Mouse (Mus musculus) embryonic facial prominence, embryonic 12.5 days (tissue): Measurements from ENCODE around the gene Hlcs. TPM values are rescaled to one million over a fixed set of nuclear protein-coding genes. Genes with fewer than 3 reads are reported as not detected.
"Not testable (repeated sequence)": the region's sequence is repeated elsewhere in the genome, so short reads cannot be mapped to it uniquely, and the experiment has no call there.

Experiments
- ATAC-seq: fragments of 200-750 bp; cut with Nextera tagmentation; 2 replicates; pipeline ENCODE4 v1.8.0; 2017; ENCODE audit not compliant: insufficient number of reproducible peaks, insufficient read depth, low FRiP score, low TSS enrichment
- H3K27ac ChIP-seq: fragments of 300-500 bp; sonication (generic); 2 replicates; pipeline ENCODE4 v1.5.1; 2016; ENCODE audit warnings: mild to moderate bottlenecking
- H3K27me3 ChIP-seq: fragments of 300-500 bp; sonication (generic); 2 replicates; pipeline ENCODE4 v1.6.1; 2016; ENCODE audit warnings: mild to moderate bottlenecking, moderate library complexity
- H3K36me3 ChIP-seq: fragments of 300-500 bp; sonication (generic); 2 replicates; pipeline ENCODE4 v1.6.1; 2016; ENCODE audit warnings: mild to moderate bottlenecking
- H3K4me1 ChIP-seq: fragments of 300-500 bp; sonication (generic); 2 replicates; pipeline ENCODE4 v1.6.1; 2016
- H3K4me2 ChIP-seq: fragments of 300-500 bp; sonication (generic); replicated peaks from 2 replicates; pipeline ENCODE4 v1.6.1; 2016; ENCODE audit warnings: mild to moderate bottlenecking, moderate library complexity
- H3K4me3 ChIP-seq: fragments of 300-500 bp; sonication (generic); 2 replicates; pipeline ENCODE4 v1.5.1; 2016; ENCODE audit warnings: mild to moderate bottlenecking
- H3K9ac ChIP-seq: fragments of 300-500 bp; sonication (generic); 2 replicates; pipeline ENCODE4 v1.6.1; 2016; ENCODE audit warnings: mild to moderate bottlenecking, moderate library complexity
- H3K9me3 ChIP-seq: fragments of 300-500 bp; sonication (generic); 2 replicates; pipeline ENCODE4 v1.6.1; 2016; ENCODE audit warnings: mild to moderate bottlenecking, moderate library complexity
- WGBS: fragments of 180-500 bp; shearing (Covaris S2); methylation state at CpG from one replicate; pipeline ENCODE4 v1.1.7; 2016; 5-methylcytosine and 5-hydroxymethylcytosine counted together
- polyA plus RNA-seq: library from polyadenylated mRNA; unstranded; fragments of >200 nt; fragmentation: Nextera tagmentation; extraction: Ambion mirVana; gene quantifications from 2 replicates; pipeline ENCODE4 v1.2.1, GENCODE M21; 2016

The Hlcs gene
- polyA plus RNA-seq, 1 experiment from 2014 or later = 12.1 TPM

GRCm38 (mm10) chr16:94347080-94347731 lies 33.8 kb upstream of the Hlcs start:
- no peaks in the 10 kb centered on the region for H3K9me3 ChIP-seq
- no peaks in the 10 kb centered on the region for H3K27me3 ChIP-seq
- H3K4me3 ChIP-seq = no peak overlapping the region
- no peak for ATAC-seq
- H3K36me3 ChIP-seq = no peaks in the 10 kb centered on the region
- H3K27ac ChIP-seq = no peak overlapping the region
- 0 out of 2 replicates have a peak, but pooled peaks cover 3% of the 10 kb centered on the region for H3K4me1 ChIP-seq
- H3K4me2 ChIP-seq = no peak overlapping the region
- H3K9ac ChIP-seq = no peak overlapping the region
- WGBS = 73% methylated on average over 7 of the region's 7 CpGs

GRCm38 (mm10) chr16:94345733-94346132 lies 32.4 kb upstream of the Hlcs start:
- no peak overlapping the region for H3K4me3 ChIP-seq
- no peak overlapping the region for H3K9ac ChIP-seq
- 98% methylated on average over 1 of the region's 1 CpGs for WGBS
- ATAC-seq = no peak
- no peaks in the 10 kb centered on the region for H3K27me3 ChIP-seq
- no peak overlapping the region for H3K4me2 ChIP-seq
- H3K4me1 ChIP-seq = 0 out of 2 replicates have a peak, but pooled peaks cover 3% of the 10 kb centered on the region
- H3K27ac ChIP-seq = no peak overlapping the region
- no peaks in the 10 kb centered on the region for H3K36me3 ChIP-seq
- H3K9me3 ChIP-seq = no peaks in the 10 kb centered on the region

- H3K4me3 ChIP-seq = not testable (repeated sequence)
- 89% methylated on average over 22 of the region's 22 CpGs for WGBS
These were observed 26.1 kb upstream of the Hlcs start for GRCm38 (mm10) chr16:94339164-94340160.

GRCm38 (mm10) chr16:94335656-94336055 lies 22.3 kb upstream of the Hlcs start:
- 24% methylated on average over 5 of the region's 5 CpGs for WGBS
- Histone ChIP-seq H3K9me3 (no peaks in the 10 kb centered on the region; the same call in 1 of the 2 replicates), H3K9ac (no peak overlapping the region), H3K4me3 (no peak overlapping the region), H3K27me3 (peaks cover 5% of the 10 kb centered on the region; the same call in 1 of the 2 replicates), H3K27ac (no peak overlapping the region), H3K36me3 (no peaks in the 10 kb centered on the region), H3K4me1 (no peaks in the 10 kb centered on the region), H3K4me2 (no peak overlapping the region)
- ATAC-seq = no peak

More at GRCm38 (mm10) chr16:94339164-94340160, 26.1 kb upstream of the Hlcs start:
- not testable (repeated sequence) for H3K27ac ChIP-seq, H3K4me1 ChIP-seq, H3K27me3 ChIP-seq, H3K9ac ChIP-seq, H3K4me2 ChIP-seq, H3K36me3 ChIP-seq, H3K9me3 ChIP-seq, ATAC-seq

GRCm38 (mm10) chr16:94331886-94332252 lies 18.5 kb upstream of the Hlcs start:
- Histone ChIP-seq H3K4me1 (peaks cover 20% of the 10 kb centered on the region; the same call in 1 of the 2 replicates), H3K4me2 (no peak overlapping the region), H3K27ac (no peak overlapping the region), H3K4me3 (no peak overlapping the region), H3K27me3 (peaks cover 37% of the 10 kb centered on the region), H3K9ac (no peak overlapping the region), H3K36me3 (no peaks in the 10 kb centered on the region), H3K9me3 (no peaks in the 10 kb centered on the region; the same call in 1 of the 2 replicates)
- WGBS = 63% methylated on average over 5 of the region's 5 CpGs
- no peak for ATAC-seq

GRCm38 (mm10) chr16:94331233-94331885 lies 18.0 kb upstream of the Hlcs start:
- no peak overlapping the region for H3K4me2 ChIP-seq
- no peaks in the 10 kb centered on the region for H3K36me3 ChIP-seq
- H3K27ac ChIP-seq = no peak overlapping the region
- 83% methylated on average over 9 of the region's 9 CpGs for WGBS
- no peaks in the 10 kb centered on the region; the same call in 1 of the 2 replicates for H3K9me3 ChIP-seq
- no peak overlapping the region for H3K9ac ChIP-seq
- peaks cover 20% of the 10 kb centered on the region; the same call in 1 of the 2 replicates for H3K4me1 ChIP-seq
- no peak overlapping the region for H3K4me3 ChIP-seq
- H3K27me3 ChIP-seq = peaks cover 41% of the 10 kb centered on the region
- ATAC-seq = no peak

- Histone ChIP-seq H3K36me3 (no peaks in the 10 kb centered on the region), H3K4me3 (no peak overlapping the region), H3K27me3 (peaks cover 41% of the 10 kb centered on the region), H3K4me2 (no peak overlapping the region), H3K9ac (no peak overlapping the region), H3K27ac (no peak overlapping the region), H3K9me3 (no peaks in the 10 kb centered on the region; the same call in 1 of the 2 replicates), H3K4me1 (peaks cover 20% of the 10 kb centered on the region; the same call in 1 of the 2 replicates)
- WGBS = 56% methylated on average over 5 of the region's 5 CpGs
- ATAC-seq = 0 out of 2 replicates have a peak, but pooled peaks have one; percentile 31
These were observed 17.1 kb upstream of the Hlcs start for GRCm38 (mm10) chr16:94330429-94330828.

GRCm38 (mm10) chr16:94328881-94329867 lies 15.8 kb upstream of the Hlcs start:
- H3K4me3 ChIP-seq = peak overlapping the region; percentile 44
- H3K27me3 ChIP-seq = peaks cover 42% of the 10 kb centered on the region
- no peaks in the 10 kb centered on the region; the same call in 1 of the 2 replicates for H3K9me3 ChIP-seq
- H3K9ac ChIP-seq = no peak overlapping the region
- H3K4me1 ChIP-seq = peaks cover 20% of the 10 kb centered on the region; the same call in 1 of the 2 replicates
- no peaks in the 10 kb centered on the region for H3K36me3 ChIP-seq
- no peak for ATAC-seq
- whole genome bisulfite sequencing = 9% methylated on average over 25 of the region's 25 CpGs
- no peak overlapping the region for H3K27ac ChIP-seq
- H3K4me2 ChIP-seq = peak overlapping the region; percentile 78

GRCm38 (mm10) chr16:94327781-94328711 lies 14.7 kb upstream of the Hlcs start, which contains the start of gene Ripply3:
Ripply3 (plus strand) TSS chr16:94328420.
- H3K9ac ChIP-seq = peak within 1 kb of the TSS; percentile 43; the same call in 1 of the 2 replicates
- peaks cover 20% of the 10 kb centered on the region; the same call in 1 of the 2 replicates for H3K4me1 ChIP-seq
- H3K9me3 ChIP-seq = no peaks in the 10 kb centered on the region; the same call in 1 of the 2 replicates
- no peak for ATAC-seq
- peaks cover 41% of the 10 kb centered on the region for H3K27me3 ChIP-seq
- H3K4me3 ChIP-seq = peak within 1 kb of the TSS; percentile 44
- peak within 1 kb of the TSS; percentile 78 for H3K4me2 ChIP-seq
- H3K27ac ChIP-seq = no peak within 1 kb of the TSS
- WGBS = under 1% methylated on average over 63 of the region's 63 CpGs
- H3K36me3 ChIP-seq = no peaks in the 10 kb centered on the region
